Mouse (Mus musculus): ENCODE results near the gene Gdap1l1. TPM values are rescaled to one million over a fixed set of nuclear protein-coding genes. Genes with fewer than 3 reads are reported as not detected.

The Gdap1l1 gene
- polyA plus RNA-seq (2015; fragmentation: Nextera tagmentation; extraction: Ambion mirVana): 145 and 148 TPM in 2 replicates

DNA sequence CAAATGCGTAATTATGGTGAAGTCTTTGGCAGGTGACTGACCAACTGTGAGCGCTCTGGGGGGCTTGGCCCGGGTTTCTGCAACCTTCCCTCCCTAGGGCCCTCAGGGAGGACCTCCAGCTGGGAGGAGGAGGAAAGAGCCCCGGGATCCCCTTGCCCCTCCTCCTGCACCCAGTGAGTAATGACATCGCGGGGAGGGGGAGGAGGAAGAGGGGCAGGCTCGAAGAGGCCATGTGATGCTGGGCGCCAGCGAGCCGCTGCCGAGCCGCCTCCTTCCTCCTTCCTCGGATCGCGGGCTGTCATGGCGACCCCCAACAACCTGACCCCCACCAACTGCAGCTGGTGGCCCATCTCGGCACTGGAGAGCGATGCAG, at the start of gene Gdap1l1:
Gdap1l1 (plus strand) TSS at position 231 of the 373 bp plus-strand sequence.
- H3K4me2 ChIP-seq (ENCODE audit: low read length): peak within 1 kb of the TSS; percentile 91
- H3K9me3 ChIP-seq (replicated peaks; ENCODE audit: control insufficient read depth, low read length, poor library complexity, severe bottlenecking): no peaks in the 10 kb centered on the region
- peak within 1 kb of the TSS; percentile 92 for H3K9ac ChIP-seq (ENCODE audit: low read depth, low read length)
- H3K27ac ChIP-seq (ENCODE audit: low read length): peak within 1 kb of the TSS; percentile 94
- WGBS: under 1% methylated on average over 12 of the region's 18 CpGs
- no peaks in the 10 kb centered on the region for H3K27me3 ChIP-seq (ENCODE audit: control insufficient read depth, insufficient read depth, low read depth, low read length)
- ATAC-seq: peak; percentile 91
- H3K36me3 ChIP-seq (ENCODE audit: control insufficient read depth, insufficient read depth, low read length): no peaks in the 10 kb centered on the region
- H3K4me1 ChIP-seq (ENCODE audit: control insufficient read depth, insufficient read depth, low read length): peaks cover 31% of the 10 kb centered on the region
- peak within 1 kb of the TSS; percentile 79 for H3K4me3 ChIP-seq (ENCODE audit: low read depth, low read length)

GRCm38 (mm10) chr2:163392436-163392835, 45.8 kb upstream of the Gdap1l1 start:
- H3K27me3 ChIP-seq (ENCODE audit: control insufficient read depth, insufficient read depth, low read depth, low read length): no peaks in the 10 kb centered on the region
- H3K27ac ChIP-seq (ENCODE audit: low read length): no peak overlapping the region
- H3K36me3 ChIP-seq (ENCODE audit: control insufficient read depth, insufficient read depth, low read length): no peaks in the 10 kb centered on the region
- H3K4me2 ChIP-seq (ENCODE audit: low read length): no peak overlapping the region
- no peak overlapping the region for H3K9ac ChIP-seq (ENCODE audit: low read depth, low read length)
- H3K4me1 ChIP-seq (ENCODE audit: control insufficient read depth, insufficient read depth, low read length): no peaks in the 10 kb centered on the region
- no peak for ATAC-seq
- H3K4me3 ChIP-seq (ENCODE audit: low read depth, low read length): no peak overlapping the region
- WGBS: 82% methylated on average over 6 of the region's 6 CpGs
- no peaks in the 10 kb centered on the region for H3K9me3 ChIP-seq (replicated peaks; ENCODE audit: control insufficient read depth, low read length, poor library complexity, severe bottlenecking)

- 91% methylated on average over 10 of the region's 10 CpGs for WGBS
- no peaks in the 10 kb centered on the region for H3K27me3 ChIP-seq (ENCODE audit: control insufficient read depth, insufficient read depth, low read depth, low read length)
- no peak overlapping the region for H3K9ac ChIP-seq (ENCODE audit: low read depth, low read length)
- H3K4me3 ChIP-seq (ENCODE audit: low read depth, low read length): no peak overlapping the region
- H3K36me3 ChIP-seq (ENCODE audit: control insufficient read depth, insufficient read depth, low read length): no peaks in the 10 kb centered on the region
- no peak overlapping the region for H3K27ac ChIP-seq (ENCODE audit: low read length)
- no peaks in the 10 kb centered on the region for H3K9me3 ChIP-seq (replicated peaks; ENCODE audit: control insufficient read depth, low read length, poor library complexity, severe bottlenecking)
- H3K4me1 ChIP-seq (ENCODE audit: control insufficient read depth, insufficient read depth, low read length): no peaks in the 10 kb centered on the region
- ATAC-seq: no peak
- H3K4me2 ChIP-seq (ENCODE audit: low read length): no peak overlapping the region
Measured at GRCm38 (mm10) chr2:163393241-163393640, 45.0 kb upstream of the Gdap1l1 start.

GRCm38 (mm10) chr2:163393976-163394375, 44.3 kb upstream of the Gdap1l1 start:
- 75% methylated on average over 6 of the region's 6 CpGs for WGBS
- Histone ChIP-seq H3K9ac (ENCODE audit: low read depth, low read length) (no peak overlapping the region), H3K4me2 (ENCODE audit: low read length) (no peak overlapping the region), H3K9me3 (replicated peaks; ENCODE audit: control insufficient read depth, low read length, poor library complexity, severe bottlenecking) (no peaks in the 10 kb centered on the region), H3K4me1 (ENCODE audit: control insufficient read depth, insufficient read depth, low read length) (no peaks in the 10 kb centered on the region), H3K4me3 (ENCODE audit: low read depth, low read length) (no peak overlapping the region), H3K27me3 (ENCODE audit: control insufficient read depth, insufficient read depth, low read depth, low read length) (no peaks in the 10 kb centered on the region), H3K27ac (ENCODE audit: low read length) (no peak overlapping the region), H3K36me3 (ENCODE audit: control insufficient read depth, insufficient read depth, low read length) (no peaks in the 10 kb centered on the region)
- ATAC-seq: no peak

DNA sequence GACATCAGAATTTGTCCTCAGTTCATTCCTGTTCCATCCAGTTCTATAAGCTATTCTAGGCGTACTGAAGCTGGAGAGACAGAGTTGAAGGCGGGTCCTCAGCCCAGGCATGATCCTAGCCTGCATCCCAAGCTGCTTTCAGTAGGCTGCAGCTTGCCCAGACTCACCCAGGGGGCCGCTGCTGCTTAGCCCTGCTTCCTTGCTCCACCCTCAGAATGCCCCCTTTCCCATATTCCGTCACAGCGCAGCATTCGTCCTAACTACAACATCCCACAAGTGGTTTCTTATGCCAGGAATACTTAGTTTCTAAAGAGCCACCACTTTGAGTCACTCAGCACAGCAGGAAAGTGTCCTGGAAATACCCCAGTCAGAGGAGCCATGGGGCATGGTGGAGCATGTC, 43.3 kb upstream of the Gdap1l1 start:
- 79% methylated on average over 6 of the region's 6 CpGs for WGBS
- Histone ChIP-seq H3K4me2 (ENCODE audit: low read length) (no peak overlapping the region), H3K27me3 (ENCODE audit: control insufficient read depth, insufficient read depth, low read depth, low read length) (no peaks in the 10 kb centered on the region), H3K4me1 (ENCODE audit: control insufficient read depth, insufficient read depth, low read length) (no peaks in the 10 kb centered on the region), H3K4me3 (ENCODE audit: low read depth, low read length) (no peak overlapping the region), H3K36me3 (ENCODE audit: control insufficient read depth, insufficient read depth, low read length) (no peaks in the 10 kb centered on the region), H3K27ac (ENCODE audit: low read length) (no peak overlapping the region), H3K9ac (ENCODE audit: low read depth, low read length) (no peak overlapping the region), H3K9me3 (replicated peaks; ENCODE audit: control insufficient read depth, low read length, poor library complexity, severe bottlenecking) (no peaks in the 10 kb centered on the region)
- no peak for ATAC-seq

DNA sequence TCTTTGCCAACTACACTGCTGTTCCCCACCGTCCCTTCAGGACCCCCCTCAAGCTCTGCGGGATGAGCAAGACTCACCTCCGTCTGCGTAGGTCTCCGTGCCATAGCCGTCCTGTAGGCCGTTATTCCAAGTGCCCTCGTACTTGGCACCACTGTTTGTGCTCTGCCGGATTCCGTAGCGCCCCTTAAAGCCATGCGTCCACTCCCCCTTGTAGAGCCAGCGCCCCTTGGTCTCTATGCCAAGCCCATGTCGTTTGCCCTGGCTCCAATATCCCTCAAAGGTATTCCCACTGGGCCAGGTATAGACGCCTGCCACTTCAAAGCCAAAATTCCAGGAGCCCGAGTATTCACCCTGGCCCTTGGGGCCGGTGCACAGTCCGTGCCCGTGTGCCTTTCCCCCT, 41.2 kb upstream of the Gdap1l1 start:
- Histone ChIP-seq H3K27me3 (ENCODE audit: control insufficient read depth, insufficient read depth, low read depth, low read length) (no peaks in the 10 kb centered on the region), H3K27ac (ENCODE audit: low read length) (no peak overlapping the region), H3K36me3 (ENCODE audit: control insufficient read depth, insufficient read depth, low read length) (no peaks in the 10 kb centered on the region), H3K4me2 (ENCODE audit: low read length) (no peak overlapping the region), H3K4me1 (ENCODE audit: control insufficient read depth, insufficient read depth, low read length) (no peaks in the 10 kb centered on the region), H3K9me3 (replicated peaks; ENCODE audit: control insufficient read depth, low read length, poor library complexity, severe bottlenecking) (no peaks in the 10 kb centered on the region), H3K4me3 (ENCODE audit: low read depth, low read length) (no peak overlapping the region), H3K9ac (ENCODE audit: low read depth, low read length) (no peak overlapping the region)
- ATAC-seq: no peak
- 91% methylated on average over 19 of the region's 19 CpGs for WGBS

- H3K9ac ChIP-seq (ENCODE audit: low read depth, low read length): no peak within 1 kb of the TSS
- 0 out of 2 replicates have a peak within 1 kb of the TSS, but pooled peaks have one; percentile 6 for H3K4me2 ChIP-seq (ENCODE audit: low read length)
- no peaks in the 10 kb centered on the region for H3K27me3 ChIP-seq (ENCODE audit: control insufficient read depth, insufficient read depth, low read depth, low read length)
- no peaks in the 10 kb centered on the region for H3K4me1 ChIP-seq (ENCODE audit: control insufficient read depth, insufficient read depth, low read length)
- H3K4me3 ChIP-seq (ENCODE audit: low read depth, low read length): no peak within 1 kb of the TSS
- H3K27ac ChIP-seq (ENCODE audit: low read length): no peak within 1 kb of the TSS
- no peaks in the 10 kb centered on the region for H3K9me3 ChIP-seq (replicated peaks; ENCODE audit: control insufficient read depth, low read length, poor library complexity, severe bottlenecking)
- ATAC-seq: no peak
- H3K36me3 ChIP-seq (ENCODE audit: control insufficient read depth, insufficient read depth, low read length): no peaks in the 10 kb centered on the region
- WGBS: 6% methylated on average over 10 of the region's 10 CpGs
Measured at GRCm38 (mm10) chr2:163397905-163398304, 40.4 kb upstream of the Gdap1l1 start, which contains the start of gene Jph2. Gene Jph2 (minus strand): TSS chr2:163397993.

GRCm38 (mm10) chr2:163398770-163399169, 39.5 kb upstream of the Gdap1l1 start:
- no peaks in the 10 kb centered on the region for H3K4me1 ChIP-seq (ENCODE audit: control insufficient read depth, insufficient read depth, low read length)
- ATAC-seq: no peak
- H3K27ac ChIP-seq (ENCODE audit: low read length): no peak overlapping the region
- no peaks in the 10 kb centered on the region for H3K9me3 ChIP-seq (replicated peaks; ENCODE audit: control insufficient read depth, low read length, poor library complexity, severe bottlenecking)
- H3K9ac ChIP-seq (ENCODE audit: low read depth, low read length): no peak overlapping the region
- no peak overlapping the region for H3K4me3 ChIP-seq (ENCODE audit: low read depth, low read length)
- H3K36me3 ChIP-seq (ENCODE audit: control insufficient read depth, insufficient read depth, low read length): no peaks in the 10 kb centered on the region
- no peaks in the 10 kb centered on the region for H3K27me3 ChIP-seq (ENCODE audit: control insufficient read depth, insufficient read depth, low read depth, low read length)
- WGBS: 84% methylated on average over 3 of the region's 4 CpGs
- no peak overlapping the region for H3K4me2 ChIP-seq (ENCODE audit: low read length)

DNA sequence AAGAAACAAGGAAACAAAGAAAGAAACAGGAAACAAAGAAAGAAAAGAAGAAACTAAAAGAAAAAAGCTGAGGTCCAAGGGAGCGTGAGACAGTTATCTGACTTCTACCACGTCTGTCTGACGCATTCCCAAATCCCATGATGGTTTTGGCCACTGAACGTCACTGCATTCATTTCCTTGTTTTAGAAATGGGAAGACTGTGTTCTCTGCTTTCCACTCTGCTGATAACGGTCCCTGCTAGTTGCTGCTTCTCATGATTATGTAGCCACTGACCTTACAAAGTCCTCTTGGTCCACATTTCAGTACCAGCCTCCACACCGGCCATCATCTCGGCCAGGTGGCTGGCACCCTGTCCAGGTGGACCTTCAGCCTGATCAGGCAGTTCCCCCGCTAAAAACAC, 39.1 kb upstream of the Gdap1l1 start:
- H3K4me3 ChIP-seq (ENCODE audit: low read depth, low read length): no peak overlapping the region
- 78% methylated on average over 8 of the region's 8 CpGs for WGBS
- no peaks in the 10 kb centered on the region for H3K9me3 ChIP-seq (replicated peaks; ENCODE audit: control insufficient read depth, low read length, poor library complexity, severe bottlenecking)
- H3K4me1 ChIP-seq (ENCODE audit: control insufficient read depth, insufficient read depth, low read length): no peaks in the 10 kb centered on the region
- H3K27me3 ChIP-seq (ENCODE audit: control insufficient read depth, insufficient read depth, low read depth, low read length): no peaks in the 10 kb centered on the region
- no peak overlapping the region for H3K9ac ChIP-seq (ENCODE audit: low read depth, low read length)
- H3K4me2 ChIP-seq (ENCODE audit: low read length): no peak overlapping the region
- H3K27ac ChIP-seq (ENCODE audit: low read length): no peak overlapping the region
- H3K36me3 ChIP-seq (ENCODE audit: control insufficient read depth, insufficient read depth, low read length): no peaks in the 10 kb centered on the region
- no peak for ATAC-seq
